Mouse (Mus musculus) G1E (cell line): ENCODE data around the gene Fosl2.

ENCODE experiments used
- CTCF ChIP-seq: IDR thresholded peaks from 2 replicates; pipeline ENCODE4 v1.5.1; 2012; ENCODE audit warnings: low read depth, low read length, inconsistent platforms, mixed read lengths
- GATA1 ChIP-seq: IDR thresholded peaks from 2 replicates; pipeline ENCODE4 v1.6.1; 2012; ENCODE audit warnings: borderline replicate concordance, low read length, inconsistent platforms, mixed read lengths
- POLR2AphosphoS5 ChIP-seq: IDR thresholded peaks from 2 replicates; pipeline ENCODE4 v1.6.1; 2012; ENCODE audit warnings: low read depth, low read length, inconsistent platforms; ENCODE audit not compliant: insufficient replicate concordance

- TF ChIP-seq GATA1 (no peak), CTCF (no peak), POLR2AphosphoS5 (no peak)
Observed at GRCm38 (mm10) chr5:32137106-32137522, 1.5 kb downstream of the Fosl2 start.
